Mouse (Mus musculus) spleen, postnatal 4 days (tissue): Measurements from ENCODE around the gene Wipi2.

Experiments
- DNase-seq, 2 experiments: peaks; one replicate each; pipeline ENCODE4 v3.0.0; 2022; ENCODE audit warnings: low spot score in 2 of 2

Wipi2 gene

DNA sequence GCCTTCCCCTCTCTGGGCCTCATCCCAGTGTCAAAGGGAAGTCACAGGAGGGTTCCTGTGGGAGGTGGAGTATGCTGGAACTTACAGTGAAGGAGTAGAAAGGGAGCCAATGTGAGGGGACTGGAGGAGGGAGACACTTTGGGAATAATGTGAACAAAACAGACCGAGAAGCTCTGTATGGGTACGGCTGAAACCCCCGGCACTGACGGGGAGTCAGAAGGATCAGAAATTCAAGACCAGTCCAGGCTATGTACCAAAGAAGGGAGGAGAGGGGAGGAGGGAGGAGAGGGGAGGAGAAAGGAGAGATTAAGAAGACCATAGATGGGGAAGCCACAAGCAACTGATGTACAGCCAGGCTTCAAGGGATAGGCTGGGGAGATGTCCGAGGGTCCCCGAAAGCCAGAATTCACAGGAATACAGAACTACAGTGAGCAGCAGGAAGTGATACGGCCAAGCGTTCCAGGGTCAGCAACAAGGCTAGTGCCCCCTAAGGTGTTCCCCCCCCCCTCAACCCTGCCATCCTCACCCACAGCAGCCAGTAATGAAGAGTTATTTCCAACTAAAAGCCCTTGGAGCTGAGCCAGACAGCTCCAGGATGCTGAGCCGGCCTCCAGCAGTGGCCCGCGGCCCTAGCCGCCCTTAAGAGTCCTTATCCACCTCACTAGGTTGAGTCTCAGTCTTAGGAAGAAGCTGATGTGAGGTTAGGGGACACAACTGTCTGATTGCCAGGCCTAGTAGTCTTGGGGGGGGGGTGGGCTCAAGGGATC lies 65.7 kb downstream of the Wipi2 start:
- DNase-seq, result no peak

DNA sequence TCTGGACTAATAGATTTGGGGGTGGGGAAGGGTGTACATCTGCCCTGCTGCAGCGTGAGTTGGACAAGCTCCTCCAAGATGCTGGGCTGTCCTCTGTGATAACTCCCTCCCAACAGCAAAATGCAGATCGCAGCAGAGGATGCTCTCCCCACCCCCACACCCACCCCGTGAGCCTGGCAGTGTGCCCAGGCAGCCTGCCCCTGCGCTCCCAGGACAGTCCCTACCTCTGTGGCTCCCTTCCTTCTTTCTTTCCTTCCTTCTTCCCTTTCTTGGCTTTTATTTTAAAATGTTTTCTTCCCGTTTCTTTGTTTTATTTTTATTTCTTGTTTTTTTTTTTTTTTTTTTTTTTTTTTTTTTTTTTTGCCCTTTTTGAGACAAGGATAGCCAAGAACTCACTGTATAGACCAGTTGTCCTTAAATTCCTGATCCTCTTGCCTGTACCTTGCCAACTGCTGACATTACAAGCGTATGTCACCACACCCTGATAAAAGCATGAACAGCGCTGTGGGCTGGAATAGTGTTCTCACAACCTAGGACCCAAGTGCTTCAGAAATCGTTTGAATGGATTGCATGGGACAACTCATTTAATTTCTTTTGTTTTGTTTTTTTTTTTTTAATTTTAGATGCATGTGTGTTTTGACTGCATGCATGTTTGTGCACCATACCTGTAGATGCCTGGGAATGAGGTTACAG lies 66.4 kb downstream of the Wipi2 start:
- no peak for DNase-seq

DNA sequence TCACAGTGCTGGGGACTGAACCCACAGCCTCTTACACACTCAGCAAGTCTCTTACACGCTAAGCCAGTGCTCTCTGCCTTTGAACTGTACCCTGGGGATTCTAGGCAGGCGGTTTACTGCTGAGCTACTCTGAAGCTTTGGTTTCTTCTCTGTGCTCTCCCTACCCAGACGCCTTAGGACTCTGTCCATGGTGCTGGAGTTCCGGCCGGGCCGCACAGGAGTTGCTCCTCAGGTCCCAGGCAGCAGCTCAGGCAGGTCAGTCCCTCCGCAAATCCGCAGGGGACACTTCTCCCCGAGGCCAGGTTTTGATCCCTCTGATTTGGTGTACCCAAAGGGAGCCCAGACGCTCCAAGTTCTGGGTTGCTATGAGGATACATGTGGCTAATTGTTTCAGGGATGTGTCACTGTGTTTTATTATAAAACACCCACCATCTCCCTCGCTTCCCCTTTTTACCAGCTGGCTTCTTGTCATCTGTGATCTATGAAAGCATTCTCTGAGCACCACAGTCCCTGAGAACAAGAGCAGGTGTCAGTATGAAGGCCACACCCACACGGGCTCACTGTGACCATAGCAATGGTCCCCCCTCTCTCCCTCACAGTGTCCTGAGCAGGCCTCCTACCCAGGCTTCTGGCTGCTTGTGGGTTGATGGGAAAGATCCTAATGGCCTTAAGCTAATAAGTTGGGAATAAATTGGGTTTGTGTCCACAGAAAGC lies 67.3 kb downstream of the Wipi2 start:
- peak; percentile 62 to 83 for DNase-seq

DNA sequence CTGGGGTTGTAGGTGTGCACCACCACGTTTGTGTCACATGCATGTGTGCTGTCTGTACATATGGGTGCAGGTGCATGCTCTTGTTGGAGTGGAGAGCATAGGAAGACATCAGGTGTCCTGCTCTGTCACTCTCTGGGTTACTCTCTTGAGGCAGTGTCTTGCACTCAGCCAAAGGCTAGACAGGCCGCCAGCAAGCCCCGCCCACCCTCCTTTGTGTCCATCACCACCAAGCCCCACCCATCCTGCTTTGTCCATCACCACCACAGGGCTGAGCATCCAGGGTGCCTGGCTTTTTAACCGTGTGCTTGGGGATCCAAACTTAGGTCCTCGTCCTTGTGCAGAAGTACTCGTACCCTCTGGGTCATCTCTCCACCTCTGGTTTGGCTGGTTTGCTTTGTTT lies 68.8 kb downstream of the Wipi2 start:
- no peak for DNase-seq

DNA sequence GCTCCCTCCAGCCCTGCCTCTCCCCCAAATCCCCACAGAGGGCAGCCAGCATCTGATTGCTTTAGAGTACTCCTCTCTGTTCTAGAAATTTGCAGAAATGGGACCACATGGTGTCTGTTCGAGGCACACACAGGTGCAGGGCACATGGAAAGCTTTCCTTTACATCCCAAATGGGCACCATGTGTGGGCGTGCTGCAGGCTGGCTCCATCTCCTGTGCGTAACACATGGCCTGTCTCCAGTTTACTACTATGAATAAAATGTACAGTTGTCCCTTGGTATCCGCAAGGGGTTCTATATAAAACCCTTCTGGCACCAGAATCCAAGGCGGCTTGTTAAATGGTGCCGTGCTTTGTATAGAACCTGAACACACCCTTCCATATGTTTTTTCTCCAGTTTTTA lies 69.4 kb downstream of the Wipi2 start:
- no peak for DNase-seq

DNA sequence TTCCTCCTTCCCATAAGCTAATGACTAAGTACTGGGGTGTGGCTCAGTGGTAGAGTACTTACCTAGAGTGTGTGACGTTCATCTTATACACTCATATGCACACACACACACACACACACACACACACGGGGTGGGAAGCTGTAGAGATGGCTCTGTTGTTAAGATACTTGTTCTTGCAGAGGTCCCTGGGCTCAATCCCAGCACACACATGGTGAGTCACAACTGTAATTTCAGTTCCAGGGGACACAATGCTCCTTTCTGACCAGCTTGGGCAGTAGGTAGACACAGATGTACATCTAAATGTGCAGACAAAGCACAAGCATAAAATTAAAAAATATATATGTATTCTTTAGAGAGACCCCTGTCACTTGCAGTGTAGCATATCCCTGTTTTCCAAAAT lies 70.2 kb downstream of the Wipi2 start:
- no peak for DNase-seq

- peak in 1 of 2 experiments; percentile 26 for DNase-seq
Observed at GRCm38 (mm10) chr5:142700842-142701589, 73.5 kb downstream of the Wipi2 start.

GRCm38 (mm10) chr5:142701651-142702510 lies 74.4 kb downstream of the Wipi2 start:
- DNase-seq, result peak; percentile 34 to 76

GRCm38 (mm10) chr5:142702511-142703138 lies 75.1 kb downstream of the Wipi2 start:
- no peak for DNase-seq

DNA sequence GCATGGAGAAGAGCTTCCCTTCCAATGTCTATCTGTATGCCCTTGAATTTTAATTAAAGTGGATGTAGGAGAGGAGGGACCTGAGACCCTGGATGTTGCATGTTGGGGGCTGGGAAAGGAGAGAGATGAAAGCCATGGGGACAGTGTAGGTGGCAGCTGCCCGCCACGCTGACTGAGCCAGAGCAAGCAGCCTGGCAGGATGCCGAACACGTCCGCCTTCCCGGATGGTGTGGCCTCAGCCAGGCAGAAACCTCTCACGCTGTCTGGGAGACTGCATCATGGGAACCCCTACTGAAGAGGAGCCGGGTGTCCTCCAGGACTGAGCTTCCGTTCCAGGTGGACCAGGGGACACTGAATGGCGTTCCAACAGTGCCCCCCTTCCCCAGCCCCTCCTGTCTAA lies 76.1 kb downstream of the Wipi2 start:
- no peak for DNase-seq

DNA sequence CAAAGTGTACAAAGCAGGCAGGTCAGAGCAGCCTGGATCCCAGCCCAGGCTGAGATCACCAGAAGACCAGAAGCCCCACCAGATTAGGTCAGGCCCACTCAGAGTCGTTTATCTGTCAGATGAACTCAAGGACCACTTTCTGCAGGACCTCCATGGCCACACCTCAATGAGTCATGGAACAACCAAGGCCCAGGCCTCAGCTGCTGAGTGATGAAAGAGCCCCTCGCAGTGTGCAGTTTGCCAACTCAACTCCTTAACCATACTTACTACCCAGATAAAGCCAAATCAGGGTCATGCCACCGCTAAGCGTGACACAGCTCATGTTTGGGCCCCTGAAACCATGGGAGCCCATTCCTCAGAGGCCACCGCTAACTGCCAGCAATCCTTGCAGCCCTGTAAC lies 80.2 kb downstream of the Wipi2 start:
- DNase-seq, result no peak

DNA sequence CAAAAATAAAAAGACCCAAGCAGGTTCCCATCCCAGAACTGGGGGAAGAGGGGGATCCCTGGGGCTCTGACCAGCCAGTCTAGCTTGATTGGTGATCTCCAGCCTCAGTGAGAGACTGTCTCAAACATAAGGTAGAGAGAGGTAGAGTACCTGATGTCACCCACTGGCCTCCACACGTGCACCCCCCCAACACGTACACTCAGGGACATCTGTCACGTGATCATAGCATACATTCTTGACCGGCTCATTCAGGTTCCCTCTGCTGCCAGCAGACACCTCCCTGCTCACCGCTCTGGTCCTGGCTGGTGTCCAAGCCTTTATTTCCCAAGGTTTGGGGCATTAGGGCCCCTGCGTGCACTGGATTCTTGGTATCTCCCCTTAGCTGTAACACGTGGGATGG lies 81.9 kb downstream of the Wipi2 start:
- no peak for DNase-seq

DNA sequence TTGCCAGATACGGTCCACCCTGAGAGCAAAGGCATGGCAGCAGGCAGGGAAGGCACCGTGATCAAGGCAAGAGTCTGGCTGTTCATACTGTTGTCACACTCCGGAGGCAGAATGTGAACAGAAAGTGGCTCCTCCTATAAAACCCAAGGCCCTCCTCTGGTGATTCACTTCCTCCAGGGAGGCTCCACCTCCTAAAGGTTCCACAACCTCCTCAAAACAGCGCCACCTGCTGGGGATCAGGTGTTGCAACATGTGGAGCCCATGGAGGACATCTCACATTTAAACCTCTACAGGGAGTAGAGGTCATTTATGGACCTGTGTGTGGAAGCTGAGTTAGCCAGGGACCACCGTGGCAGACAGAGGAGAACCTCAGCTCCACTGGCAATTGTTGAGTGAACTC lies 84.9 kb downstream of the Wipi2 start:
- peak in 1 of 2 experiments; percentile 57 for DNase-seq

DNA sequence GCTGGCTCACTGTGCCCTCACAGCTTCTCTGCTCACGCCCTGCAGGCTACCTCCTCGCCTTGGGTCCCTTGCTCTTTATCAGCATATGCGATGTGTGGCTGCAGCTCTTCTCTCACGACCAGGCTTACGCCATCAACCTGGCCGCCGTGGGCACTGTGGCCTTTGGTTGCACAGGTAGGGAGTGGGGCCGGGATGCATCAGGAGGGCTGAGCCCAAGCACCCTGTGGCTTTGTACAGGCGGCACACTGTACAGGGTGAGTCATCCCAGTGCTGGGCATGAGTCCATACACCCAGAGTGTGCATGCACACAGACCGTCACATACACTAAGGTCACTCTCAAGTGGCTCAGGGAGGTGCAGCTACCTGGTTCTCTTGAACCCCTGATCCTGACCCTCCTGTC lies 86.5 kb downstream of the Wipi2 start:
- peak in 1 of 2 experiments; percentile 51 for DNase-seq

GRCm38 (mm10) chr5:142715059-142715458 lies 87.6 kb downstream of the Wipi2 start:
- DNase-seq, result peak in 1 of 2 experiments; percentile 57

GRCm38 (mm10) chr5:142716056-142716455 lies 88.6 kb downstream of the Wipi2 start:
- peak in 1 of 2 experiments; percentile 52 for DNase-seq

DNA sequence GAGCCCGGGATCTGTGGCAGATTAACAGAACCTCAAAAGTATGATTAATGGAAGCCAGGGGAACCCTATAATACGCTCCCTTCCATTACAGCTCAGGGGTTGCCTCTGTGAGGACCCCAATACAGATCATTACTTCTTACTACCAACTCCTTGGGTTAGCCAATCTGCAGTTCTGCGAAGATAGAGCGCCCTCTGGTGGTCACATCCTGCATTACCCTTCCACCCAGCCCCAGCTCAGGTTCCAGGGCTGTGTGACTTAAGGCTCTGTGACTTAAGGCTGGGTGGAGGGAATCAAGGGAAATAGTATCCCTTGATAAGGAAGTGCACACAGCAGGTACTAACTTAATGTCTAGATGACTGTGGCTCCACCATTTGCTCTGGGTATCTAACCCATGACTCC lies 90.5 kb downstream of the Wipi2 start:
- peak; percentile 78 to 95 for DNase-seq

- DNase-seq, result peak in 1 of 2 experiments; percentile 62
Observed at GRCm38 (mm10) chr5:142718486-142718885, 91.0 kb downstream of the Wipi2 start.

DNA sequence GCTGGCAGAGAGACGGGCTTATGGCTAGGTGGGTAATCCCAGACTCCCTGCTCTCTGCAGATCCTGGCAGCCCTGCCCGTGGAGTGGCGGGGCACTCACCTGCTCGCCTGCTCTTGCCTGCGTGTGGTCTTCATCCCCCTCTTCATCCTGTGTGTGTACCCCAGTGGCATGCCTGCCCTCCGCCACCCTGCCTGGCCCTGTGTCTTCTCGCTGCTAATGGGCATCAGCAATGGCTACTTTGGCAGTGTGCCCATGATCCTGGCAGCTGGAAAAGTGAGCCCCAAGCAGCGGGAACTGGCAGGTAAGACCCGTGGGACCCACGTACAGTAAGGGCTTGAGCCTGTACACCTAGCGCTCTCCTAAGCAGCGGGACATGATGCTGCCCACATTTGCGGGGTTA lies 92.4 kb downstream of the Wipi2 start:
- DNase-seq, result peak in 1 of 2 experiments; percentile 60
